Mouse (Mus musculus) forebrain, embryonic 16.5 days (tissue): ENCODE measurements around the gene Crim1. TPM values are rescaled to one million over a fixed set of nuclear protein-coding genes. Genes with fewer than 3 reads are reported as not detected.
A peak's percentile ranks its signal among the peaks of the same experiment; 100 is the strongest.

Experiments
- ATAC-seq: fragments of 200-750 bp; cut with Nextera tagmentation; 2 replicates; pipeline ENCODE4 v1.8.0; 2017; ENCODE audit warnings: mild to moderate bottlenecking, moderate library complexity
- H3K27ac ChIP-seq: fragments of 300-500 bp; sonication (generic); 2 replicates; pipeline ENCODE4 v1.5.1; 2014; ENCODE audit warnings: low read length, control low read depth
- H3K27me3 ChIP-seq: fragments of 300-500 bp; sonication (generic); replicated peaks from 2 replicates; pipeline ENCODE4 v1.6.1; 2014; ENCODE audit warnings: low read length; ENCODE audit not compliant: control insufficient read depth, insufficient read depth
- H3K36me3 ChIP-seq: fragments of 300-500 bp; sonication (generic); 2 replicates; pipeline ENCODE4 v1.6.1; 2014; ENCODE audit not compliant: control insufficient read depth, insufficient read depth
- H3K4me1 ChIP-seq: fragments of 300-500 bp; sonication (generic); replicated peaks from 2 replicates; pipeline ENCODE4 v1.6.1; 2014; ENCODE audit warnings: low read length; ENCODE audit not compliant: control insufficient read depth, insufficient read depth
- H3K4me2 ChIP-seq: fragments of 300-500 bp; sonication (generic); 2 replicates; pipeline ENCODE4 v1.6.1; 2014; ENCODE audit warnings: mild to moderate bottlenecking, low read length, control low read depth
- H3K4me3 ChIP-seq: fragments of 300-500 bp; sonication (generic); replicated peaks from 2 replicates; pipeline ENCODE4 v1.5.1; 2014; ENCODE audit warnings: mild to moderate bottlenecking, low read length, control low read depth
- H3K9ac ChIP-seq: fragments of 300-500 bp; sonication (generic); replicated peaks from 2 replicates; pipeline ENCODE4 v1.6.1; 2014; ENCODE audit warnings: low read depth, low read length, control low read depth
- H3K9me3 ChIP-seq: fragments of 300-500 bp; sonication (generic); 2 replicates; pipeline ENCODE4 v1.6.1; 2016; ENCODE audit warnings: low read length; ENCODE audit not compliant: control insufficient read depth
- WGBS: fragments of 180-500 bp; shearing (Covaris S2); extraction: QIAGEN DNeasy Blood & Tissue Kit; methylation state at CpG from one replicate; pipeline ENCODE4 v1.1.7; 2014; 5-methylcytosine and 5-hydroxymethylcytosine counted together
- polyA plus RNA-seq: library from polyadenylated mRNA; unstranded; fragments of >200 nt; fragmentation: Nextera tagmentation; extraction: Ambion mirVana; gene quantifications from 2 replicates; pipeline ENCODE4 v1.2.1, GENCODE M21; 2015

Crim1 gene
- polyA plus RNA-seq, 1 experiment from 2014 or later: 9.9 TPM

GRCm38 (mm10) chr17:78318810-78319209 lies 118.8 kb downstream of the Crim1 start:
- Histone ChIP-seq H3K27ac (no peak overlapping the region), H3K9me3 (no peaks in the 10 kb centered on the region), H3K36me3 (no peaks in the 10 kb centered on the region), H3K4me1 (peaks cover 7% of the 10 kb centered on the region), H3K4me3 (no peak overlapping the region), H3K27me3 (no peaks in the 10 kb centered on the region), H3K9ac (no peak overlapping the region), H3K4me2 (no peak overlapping the region)
- no peak for ATAC-seq
- 89% methylated on average over 3 of the region's 3 CpGs for WGBS

GRCm38 (mm10) chr17:78321216-78321835 lies 121.3 kb downstream of the Crim1 start:
- no peaks in the 10 kb centered on the region for H3K9me3 ChIP-seq
- no peak overlapping the region for H3K4me3 ChIP-seq
- no peak overlapping the region for H3K4me2 ChIP-seq
- no peak overlapping the region for H3K27ac ChIP-seq
- no peak overlapping the region for H3K9ac ChIP-seq
- WGBS: 93% methylated on average over 11 of the region's 11 CpGs
- H3K36me3 ChIP-seq: no peaks in the 10 kb centered on the region
- H3K4me1 ChIP-seq: peaks cover 7% of the 10 kb centered on the region
- H3K27me3 ChIP-seq: no peaks in the 10 kb centered on the region
- ATAC-seq: no peak

- Histone ChIP-seq H3K36me3 (no peaks in the 10 kb centered on the region), H3K9me3 (no peaks in the 10 kb centered on the region), H3K4me2 (no peak overlapping the region), H3K4me3 (no peak overlapping the region), H3K27ac (no peak overlapping the region), H3K4me1 (peaks cover 11% of the 10 kb centered on the region), H3K27me3 (no peaks in the 10 kb centered on the region), H3K9ac (no peak overlapping the region)
- ATAC-seq: peak; percentile 38; the same call in 1 of the 2 replicates
- WGBS: 37% methylated on average over 18 of the region's 18 CpGs
Measured at GRCm38 (mm10) chr17:78322369-78323335, 122.6 kb downstream of the Crim1 start.

- no peak overlapping the region for H3K27ac ChIP-seq
- H3K27me3 ChIP-seq: no peaks in the 10 kb centered on the region
- H3K4me3 ChIP-seq: no peak overlapping the region
- WGBS: 82% methylated on average over 7 of the region's 7 CpGs
- no peak overlapping the region for H3K4me2 ChIP-seq
- ATAC-seq: no peak
- no peaks in the 10 kb centered on the region for H3K36me3 ChIP-seq
- H3K4me1 ChIP-seq: peaks cover 11% of the 10 kb centered on the region
- no peak overlapping the region for H3K9ac ChIP-seq
- no peaks in the 10 kb centered on the region for H3K9me3 ChIP-seq
Measured at GRCm38 (mm10) chr17:78325761-78326332, 125.8 kb downstream of the Crim1 start.

GRCm38 (mm10) chr17:78326381-78326780 lies 126.3 kb downstream of the Crim1 start:
- Histone ChIP-seq H3K4me3 (no peak overlapping the region), H3K4me2 (no peak overlapping the region), H3K36me3 (no peaks in the 10 kb centered on the region), H3K4me1 (peaks cover 11% of the 10 kb centered on the region), H3K27me3 (no peaks in the 10 kb centered on the region), H3K9me3 (no peaks in the 10 kb centered on the region), H3K9ac (no peak overlapping the region), H3K27ac (no peak overlapping the region)
- no peak for ATAC-seq
- 80% methylated on average over 2 of the region's 2 CpGs for WGBS

- no peaks in the 10 kb centered on the region for H3K36me3 ChIP-seq
- H3K9me3 ChIP-seq: no peaks in the 10 kb centered on the region
- H3K4me1 ChIP-seq: peaks cover 11% of the 10 kb centered on the region
- no peak overlapping the region for H3K4me3 ChIP-seq
- no peak overlapping the region for H3K27ac ChIP-seq
- H3K27me3 ChIP-seq: no peaks in the 10 kb centered on the region
- ATAC-seq: no peak
- H3K9ac ChIP-seq: no peak overlapping the region
- 80% methylated on average over 4 of the region's 4 CpGs for WGBS
- H3K4me2 ChIP-seq: no peak overlapping the region
Measured at GRCm38 (mm10) chr17:78327187-78327586, 127.1 kb downstream of the Crim1 start.

GRCm38 (mm10) chr17:78328287-78328686 lies 128.2 kb downstream of the Crim1 start:
- no peak overlapping the region for H3K27ac ChIP-seq
- peaks cover 4% of the 10 kb centered on the region; the same call in 1 of the 2 replicates for H3K4me1 ChIP-seq
- H3K9ac ChIP-seq: no peak overlapping the region
- H3K27me3 ChIP-seq: no peaks in the 10 kb centered on the region
- WGBS: 66% methylated on average over 3 of the region's 3 CpGs
- no peaks in the 10 kb centered on the region for H3K36me3 ChIP-seq
- H3K9me3 ChIP-seq: no peaks in the 10 kb centered on the region
- no peak for ATAC-seq
- no peak overlapping the region for H3K4me2 ChIP-seq
- H3K4me3 ChIP-seq: no peak overlapping the region

- 85% methylated on average over 8 of the region's 8 CpGs for WGBS
- Histone ChIP-seq H3K9me3 (no peaks in the 10 kb centered on the region), H3K4me2 (no peak overlapping the region), H3K4me3 (no peak overlapping the region), H3K27me3 (no peaks in the 10 kb centered on the region), H3K36me3 (no peaks in the 10 kb centered on the region), H3K27ac (no peak overlapping the region), H3K4me1 (peaks cover 4% of the 10 kb centered on the region; the same call in 1 of the 2 replicates), H3K9ac (no peak overlapping the region)
- ATAC-seq: no peak
Measured at GRCm38 (mm10) chr17:78331438-78331837, 131.4 kb downstream of the Crim1 start.

- Histone ChIP-seq H3K4me3 (no peak overlapping the region), H3K27ac (no peak overlapping the region), H3K4me2 (no peak overlapping the region), H3K4me1 (no peaks in the 10 kb centered on the region), H3K27me3 (no peaks in the 10 kb centered on the region), H3K9ac (no peak overlapping the region), H3K9me3 (no peaks in the 10 kb centered on the region), H3K36me3 (no peaks in the 10 kb centered on the region)
- WGBS: 96% methylated on average over 10 of the region's 10 CpGs
- ATAC-seq: no peak
Measured at GRCm38 (mm10) chr17:78333275-78333674, 133.2 kb downstream of the Crim1 start.
